Mouse (Mus musculus) left cerebral cortex, adult 11 months (tissue): Measurements from ENCODE around the gene Npc1l1.
"Not testable (repeated sequence)": the region's sequence is repeated elsewhere in the genome, so short reads cannot be mapped to it uniquely, and the experiment has no call there.

Experiments
- DNase-seq: peaks from one replicate; pipeline ENCODE4 v3.0.0; 2022; ENCODE audit warnings: low spot score

Gene Npc1l1

GRCm38 (mm10) chr11:6230012-6230411, at the start of gene Npc1l1:
Gene Npc1l1 (minus strand): TSS chr11:6230143.
- DNase-seq = no peak

- no peak for DNase-seq
These were observed 46.5 kb upstream of the Npc1l1 start for GRCm38 (mm10) chr11:6276466-6276865.

DNA sequence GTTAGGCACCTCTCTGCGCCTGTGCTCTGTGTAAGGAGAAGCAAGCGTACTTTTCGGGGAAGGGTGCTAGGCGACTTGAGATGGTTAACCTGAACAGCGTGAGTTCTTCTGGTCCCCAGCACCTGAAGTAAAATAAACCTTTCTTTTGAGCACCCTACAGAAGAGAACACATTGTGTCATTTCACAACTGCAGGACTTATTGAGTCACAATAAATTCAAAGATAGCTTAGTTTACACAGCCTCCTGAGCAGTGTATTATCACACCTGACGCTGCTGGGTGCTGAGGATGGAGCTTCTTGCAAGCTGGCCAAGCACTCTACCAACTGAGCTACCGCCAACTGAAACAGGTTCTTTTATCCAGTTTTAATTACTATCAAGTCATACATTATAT, 45.1 kb upstream of the Npc1l1 start:
- no peak for DNase-seq

DNA sequence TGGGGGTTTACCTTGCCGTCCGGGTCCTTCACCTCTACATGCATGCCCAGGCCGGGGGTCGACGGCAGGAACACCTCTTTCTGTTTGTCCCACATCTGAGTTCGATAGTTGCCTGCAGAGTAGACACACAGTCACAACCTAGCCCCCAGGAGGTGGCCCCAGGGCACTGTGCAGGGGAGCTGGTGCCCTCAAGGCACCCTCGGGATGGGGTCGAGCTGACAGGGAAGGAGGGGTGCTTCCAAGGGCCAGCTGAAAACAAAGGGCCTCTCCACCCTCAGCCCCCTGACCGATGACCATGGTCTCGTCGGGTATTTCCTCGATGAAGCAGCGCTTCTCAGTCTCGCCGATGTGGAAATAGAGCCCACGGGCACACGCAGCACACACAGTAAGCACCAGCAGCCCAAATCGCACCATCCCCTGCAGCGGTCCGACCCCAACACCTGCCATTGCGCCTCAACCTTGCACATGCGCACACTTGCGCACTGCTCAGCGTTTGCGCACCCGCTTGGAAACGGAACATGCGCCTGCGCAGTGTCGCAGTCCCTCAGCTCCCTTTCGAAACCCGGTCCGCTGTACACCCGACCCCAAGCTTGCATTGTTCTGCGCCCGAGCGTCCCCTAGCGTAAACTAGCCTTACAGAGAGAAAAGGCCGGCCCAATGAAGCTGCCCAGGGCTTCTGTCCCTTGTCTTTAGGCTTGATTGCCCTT, 44.6 kb upstream of the Npc1l1 start, which contains the start of gene Tmed4:
TSS of gene Tmed4 (minus strand) at position 484 of the 707 bp plus-strand sequence.
- peak; percentile 93 for DNase-seq

DNA sequence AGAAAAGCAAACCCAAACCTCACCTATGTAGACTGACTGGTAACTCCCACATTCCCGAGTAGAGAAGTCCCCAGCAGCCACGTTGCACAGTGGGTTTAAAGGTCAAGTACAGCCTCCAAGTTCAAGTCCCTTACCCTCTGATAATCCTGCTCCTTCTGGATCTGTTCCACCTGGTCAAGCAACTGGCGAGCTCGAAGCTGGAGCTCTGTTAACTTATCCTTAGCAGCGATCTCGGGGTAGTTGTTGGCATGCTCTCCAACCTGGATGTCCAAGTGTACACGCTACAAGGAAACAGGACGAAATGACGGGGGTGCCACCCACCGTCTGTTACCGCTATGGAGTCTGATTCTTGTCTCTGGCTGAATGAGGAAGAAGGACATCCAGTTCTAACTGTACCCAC, 43.7 kb upstream of the Npc1l1 start:
- no peak for DNase-seq

DNA sequence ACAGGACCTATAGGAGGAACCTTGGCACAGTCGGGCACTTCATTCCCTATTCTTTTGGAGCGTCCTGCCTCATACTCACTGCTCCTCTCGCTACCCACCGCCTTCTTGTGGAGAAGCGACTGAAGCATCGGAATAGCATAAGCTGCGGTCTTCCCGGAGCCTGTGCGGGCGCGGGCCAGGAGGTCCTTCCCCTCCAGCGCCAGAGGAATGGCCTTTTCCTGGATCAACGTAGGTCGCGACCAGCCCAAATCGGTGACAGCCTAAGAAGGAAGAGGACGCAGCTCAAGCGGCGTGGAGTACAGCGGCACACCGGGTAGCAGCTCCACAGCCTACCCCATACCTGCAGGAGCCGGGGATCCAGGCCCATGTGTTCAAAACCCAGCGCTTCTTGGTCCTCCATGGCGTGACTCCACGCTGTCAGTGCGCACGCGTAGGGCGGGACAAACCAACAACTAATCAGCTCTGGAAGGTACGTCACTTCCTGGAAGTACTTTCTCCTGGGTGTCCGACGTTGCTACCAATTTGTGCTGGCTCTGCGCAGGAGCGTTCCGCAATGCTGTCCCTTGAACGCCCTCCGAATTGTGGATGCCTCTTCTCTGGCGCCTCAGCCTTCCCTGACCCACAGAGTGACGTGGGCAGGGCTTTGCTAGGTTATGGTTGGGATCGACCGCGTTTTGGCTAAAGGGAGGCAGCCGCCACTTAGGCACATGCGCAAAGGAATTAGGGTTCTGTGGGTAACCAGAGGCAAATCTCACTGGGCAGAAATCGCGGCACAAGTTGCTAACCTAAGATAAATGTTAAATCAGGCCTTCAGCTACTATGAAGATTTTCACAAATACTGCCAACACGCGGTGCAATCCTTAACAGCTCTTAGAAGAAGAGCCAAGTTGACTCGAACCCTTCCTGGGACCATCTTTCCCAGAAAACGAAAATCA, 37.6 kb upstream of the Npc1l1 start, which contains the start of gene Ddx56:
TSS of gene Ddx56 (minus strand) at position 453 of the 935 bp plus-strand sequence.
- peak; percentile 94 for DNase-seq

GRCm38 (mm10) chr11:6266621-6267020, 36.7 kb upstream of the Npc1l1 start:
- DNase-seq = no peak

DNA sequence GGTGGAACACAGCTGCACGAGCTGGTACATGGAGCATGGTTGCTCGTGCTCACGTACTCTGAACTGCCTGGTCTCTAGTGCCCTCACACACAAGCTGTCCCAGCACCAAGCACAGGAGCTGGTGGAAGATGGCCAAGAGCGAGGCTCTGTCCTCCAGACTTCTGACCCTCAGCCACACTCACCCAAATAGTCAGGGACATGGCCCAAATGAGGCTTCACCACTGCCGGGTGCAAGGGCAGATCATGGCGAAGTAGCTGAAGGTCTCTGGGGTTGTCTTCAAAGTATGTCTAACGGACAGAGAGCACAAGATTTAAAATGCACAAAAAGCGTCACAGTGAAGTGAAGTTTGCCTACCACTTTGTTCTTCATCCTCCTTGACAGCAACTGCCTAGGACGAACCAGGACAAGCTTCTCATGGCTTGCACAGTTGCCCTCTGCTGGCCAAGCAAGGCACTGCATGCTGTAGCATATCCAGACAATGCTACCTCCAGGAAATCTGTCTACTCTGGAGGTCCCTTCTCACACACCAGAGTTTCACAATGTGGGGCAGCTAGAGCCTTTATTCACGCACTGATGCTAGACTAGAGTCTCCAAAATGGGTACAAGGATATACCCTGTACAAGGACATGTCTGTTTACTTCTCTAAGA, 31.6 kb upstream of the Npc1l1 start:
- DNase-seq = no peak

DNA sequence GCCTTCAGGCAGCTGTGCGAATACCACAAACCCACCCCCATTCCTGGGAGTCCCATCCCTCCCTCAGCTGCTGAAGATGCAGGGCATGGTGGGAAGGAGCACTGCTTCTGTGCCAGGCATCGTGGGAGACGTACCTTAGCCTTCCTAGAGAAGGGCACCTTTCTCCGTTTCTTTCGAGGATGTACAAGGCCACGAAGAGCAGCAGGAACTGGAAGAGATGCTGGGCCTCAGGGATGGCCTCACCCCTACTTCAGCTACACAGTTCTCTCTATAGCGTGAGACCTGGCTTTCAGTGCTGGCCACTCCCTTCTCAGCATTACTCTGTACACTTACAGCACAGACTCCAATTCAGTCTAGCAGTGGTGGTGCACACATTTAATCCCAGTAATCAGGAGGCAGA, 29.5 kb upstream of the Npc1l1 start:
- DNase-seq = no peak

DNA sequence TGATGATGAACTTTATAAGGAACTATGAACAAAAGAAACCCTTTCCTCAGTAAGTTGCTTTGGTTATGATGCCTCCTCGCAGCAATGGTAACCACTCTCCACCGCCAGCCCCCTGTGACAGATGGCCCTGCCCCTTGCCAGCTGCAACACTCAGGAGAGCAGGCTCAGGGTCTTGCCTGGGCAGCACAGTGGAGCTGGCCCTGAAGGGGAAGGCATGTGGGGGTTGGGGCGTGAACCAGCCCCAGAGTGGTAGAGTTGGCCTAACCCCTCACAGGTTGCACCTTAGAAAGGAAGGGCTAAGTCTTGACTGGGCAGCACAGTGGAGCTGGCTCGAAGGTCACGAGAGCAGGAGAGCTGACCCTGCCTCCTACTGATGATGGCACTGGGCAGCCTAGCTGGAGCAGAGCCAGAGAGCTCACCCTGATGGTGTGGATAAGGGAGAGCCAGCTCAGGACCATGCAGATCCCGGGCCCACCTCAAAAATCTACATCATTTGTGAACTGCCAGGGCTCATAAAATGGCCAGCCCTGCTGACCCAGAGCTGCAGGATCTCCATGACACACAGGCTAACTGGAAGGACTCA, 26.6 kb upstream of the Npc1l1 start:
- no peak for DNase-seq

DNA sequence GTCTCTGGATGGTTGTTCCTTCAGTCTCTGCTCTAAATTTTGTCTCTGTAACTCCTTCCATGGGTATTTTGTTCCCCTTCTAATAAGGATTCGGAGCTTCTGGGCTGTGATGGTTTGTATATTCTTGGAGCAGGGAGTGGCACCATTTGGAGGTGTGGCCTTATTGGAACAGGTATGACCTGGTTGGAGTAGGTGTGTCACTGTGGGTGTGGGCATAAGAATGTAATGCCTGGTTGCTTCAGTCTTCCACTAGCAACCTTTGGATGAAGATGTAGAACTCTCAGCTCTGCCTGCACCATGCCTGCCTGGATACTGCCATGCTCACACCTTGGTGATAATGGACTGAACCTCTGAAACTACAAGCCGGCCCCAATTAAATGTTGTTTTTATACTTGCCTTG, 24.7 kb upstream of the Npc1l1 start:
- not testable (repeated sequence) for DNase-seq

- no peak for DNase-seq
These were observed 22.9 kb upstream of the Npc1l1 start for GRCm38 (mm10) chr11:6252824-6253223.

- DNase-seq = no peak
These were observed 22.3 kb upstream of the Npc1l1 start for GRCm38 (mm10) chr11:6252248-6252647.

DNA sequence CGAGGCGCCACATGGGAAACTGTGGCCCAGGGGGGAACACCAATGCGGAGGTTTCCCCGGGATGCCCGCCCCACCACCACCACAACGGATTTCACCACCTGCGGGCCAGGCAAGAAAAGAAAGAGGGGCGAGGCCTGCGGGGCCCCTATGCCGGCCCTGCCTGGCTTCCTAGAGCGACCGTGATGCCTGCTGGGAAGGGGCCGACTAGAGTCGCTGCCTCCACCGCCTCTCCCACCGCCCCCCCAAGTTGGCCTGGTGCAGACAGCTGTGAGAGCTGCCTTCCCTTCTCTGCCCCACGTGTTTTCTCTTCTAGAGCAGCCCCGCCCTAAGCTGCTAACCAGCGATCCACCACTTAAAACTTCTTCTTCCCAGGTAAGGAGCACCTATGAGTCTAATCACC, 14.8 kb upstream of the Npc1l1 start:
- DNase-seq = no peak

DNA sequence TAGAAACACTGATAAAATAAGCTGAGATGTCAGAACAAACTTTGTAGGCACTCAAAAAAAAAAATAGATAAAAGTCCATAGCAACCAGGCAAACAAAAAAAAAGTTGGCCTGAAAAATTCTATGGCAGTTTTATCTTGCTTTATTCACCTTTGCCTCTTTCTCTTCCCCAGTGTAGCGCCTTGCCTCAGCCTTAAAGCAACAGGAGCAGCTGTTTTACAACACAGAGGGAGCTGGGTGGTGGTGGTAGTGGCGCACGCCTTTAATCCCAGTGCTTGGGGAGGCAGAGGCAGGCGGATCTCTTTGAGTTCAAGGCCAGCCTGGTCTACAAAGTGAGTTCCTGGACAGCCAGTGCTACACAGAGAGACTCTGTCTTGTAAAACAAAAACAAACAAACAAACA, 3.1 kb upstream of the Npc1l1 start:
- no peak for DNase-seq

DNA sequence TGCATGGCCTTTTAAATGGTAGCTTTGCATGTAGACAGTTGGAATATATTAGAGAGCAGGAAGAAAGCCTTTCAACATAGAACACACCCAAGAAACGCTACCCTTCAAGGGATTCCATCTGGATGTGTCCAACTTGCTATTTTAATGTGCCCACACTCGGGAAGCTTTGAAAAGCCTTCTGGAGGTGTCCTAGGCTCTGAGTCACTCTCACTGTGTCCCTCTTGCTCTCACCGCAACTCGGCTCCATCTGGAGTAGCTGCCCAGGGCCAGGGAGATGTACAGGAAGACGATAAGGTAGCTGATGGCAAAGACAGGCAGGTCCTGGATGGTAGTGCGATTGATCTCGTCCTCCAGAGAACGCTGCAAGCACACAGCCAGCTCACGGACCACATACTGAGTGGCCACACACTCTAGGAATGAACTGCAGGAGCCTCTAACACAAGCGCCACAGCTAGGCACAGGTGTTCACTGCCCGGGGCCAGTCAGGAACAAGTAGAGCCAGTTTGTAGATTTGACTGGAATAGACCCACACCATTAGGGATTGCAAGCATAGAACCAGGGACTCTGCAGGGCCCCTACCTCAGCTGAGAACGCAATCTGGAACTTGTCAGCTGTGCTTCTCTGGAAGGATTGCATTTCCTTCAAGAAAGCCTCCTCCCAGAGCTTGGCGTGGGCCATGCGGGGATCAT, 5.3 kb downstream of the Npc1l1 start:
- peak; percentile 26 for DNase-seq

DNA sequence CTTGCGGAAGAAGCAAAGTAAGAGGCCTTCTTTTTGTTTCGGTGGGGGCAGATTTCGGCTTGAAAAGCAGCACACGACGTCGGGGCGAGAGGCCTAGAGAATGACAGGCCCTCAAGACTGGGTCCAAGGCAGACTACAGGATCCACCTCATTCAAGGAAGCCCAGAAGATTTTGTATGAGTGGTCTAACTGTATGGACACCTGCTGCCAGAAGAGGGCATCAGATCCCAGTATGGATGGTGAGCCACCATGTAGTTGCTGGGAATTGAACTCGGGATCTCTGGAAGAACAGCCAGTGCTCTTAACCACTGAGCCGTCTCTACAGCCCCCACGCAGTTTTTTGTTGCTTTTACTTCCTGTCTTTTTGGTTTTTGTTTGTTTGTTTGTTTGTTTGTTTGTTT, 7.8 kb downstream of the Npc1l1 start:
- DNase-seq = no peak

GRCm38 (mm10) chr11:6219967-6220366, 10.0 kb downstream of the Npc1l1 start:
- DNase-seq = no peak

DNA sequence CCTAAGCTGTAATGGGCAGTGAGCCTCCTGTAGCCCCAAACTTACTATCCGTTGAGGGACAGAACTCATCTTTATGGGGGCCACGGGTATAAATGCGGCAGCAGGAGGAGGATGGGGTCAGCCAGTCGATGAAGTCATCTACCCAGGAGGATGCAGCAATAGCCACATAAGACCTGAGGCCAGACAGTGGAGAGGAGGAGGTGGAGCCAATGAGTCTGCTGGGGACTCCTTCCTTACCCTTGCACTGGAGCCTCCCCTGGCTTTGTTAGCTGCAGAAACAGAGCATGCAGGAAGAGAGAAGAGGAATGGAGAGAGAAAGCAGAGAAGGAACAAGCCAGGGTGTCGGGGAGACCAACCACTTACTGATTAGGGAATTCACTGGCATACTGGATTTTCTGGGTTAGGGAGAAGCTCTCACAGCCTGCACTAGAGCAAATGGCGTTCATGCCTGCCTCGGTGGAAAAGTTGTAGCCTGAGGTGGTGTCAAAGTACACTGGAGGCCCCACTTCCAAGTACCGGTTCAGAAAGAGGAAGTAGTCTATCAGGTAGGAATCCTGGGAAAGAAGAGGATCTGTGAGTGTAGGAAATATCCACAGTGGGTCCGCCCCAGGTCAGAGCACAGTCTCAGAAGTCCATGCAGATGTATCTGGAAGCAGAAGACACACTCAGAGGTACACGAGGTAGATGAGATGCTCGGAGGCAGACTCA, 11.6 kb downstream of the Npc1l1 start:
- DNase-seq = no peak

GRCm38 (mm10) chr11:6216834-6217233, 13.1 kb downstream of the Npc1l1 start:
- DNase-seq = no peak

DNA sequence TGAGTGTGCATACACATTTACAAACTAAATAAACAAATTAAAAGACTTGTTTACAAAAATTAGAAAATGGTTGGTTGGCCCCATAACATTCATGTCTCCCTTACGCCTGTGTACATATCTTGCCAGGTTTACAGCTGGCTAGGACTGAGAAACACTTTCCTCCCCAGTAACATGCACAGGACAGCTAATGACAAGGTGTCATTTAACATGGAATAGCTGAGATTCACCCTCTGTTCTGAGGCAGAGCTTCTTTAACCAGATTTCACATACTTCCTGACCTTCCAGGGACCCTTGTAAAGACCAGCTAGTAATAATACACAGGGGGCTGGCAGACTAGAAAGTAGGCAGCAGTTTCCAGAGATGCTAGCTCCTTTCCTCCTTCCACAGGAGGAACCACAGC, 21.8 kb downstream of the Npc1l1 start:
- no peak for DNase-seq
